Mouse (Mus musculus) embryonic facial prominence, embryonic 10.5 days (tissue): ENCODE data around the gene Ric8b. TPM values are rescaled to one million over a fixed set of nuclear protein-coding genes. Genes with fewer than 3 reads are reported as not detected.
A peak's percentile ranks its signal among the peaks of the same experiment; 100 is the strongest.

ENCODE experiments used
- DNase-seq: peaks from one replicate; pipeline ENCODE4 v3.0.0-alpha.2; 2017; ENCODE audit warnings: low spot score
- H3K27ac ChIP-seq: fragments of 300-500 bp; sonication (generic); replicated peaks from 2 replicates; pipeline ENCODE4 v1.5.1; 2016; ENCODE audit warnings: mild to moderate bottlenecking
- H3K27me3 ChIP-seq: fragments of 300-500 bp; sonication (generic); replicated peaks from 2 replicates; pipeline ENCODE4 v1.6.1; 2016; ENCODE audit warnings: low read depth, mild to moderate bottlenecking; ENCODE audit not compliant: poor library complexity, severe bottlenecking
- H3K36me3 ChIP-seq: fragments of 300-500 bp; sonication (generic); replicated peaks from 2 replicates; pipeline ENCODE4 v1.6.1; 2016; ENCODE audit warnings: mild to moderate bottlenecking, moderate library complexity
- H3K4me1 ChIP-seq: fragments of 300-500 bp; sonication (generic); 2 replicates; pipeline ENCODE4 v1.6.1; 2016
- H3K4me3 ChIP-seq: fragments of 300-500 bp; sonication (generic); 2 replicates; pipeline ENCODE4 v1.5.1; 2016; ENCODE audit warnings: mild to moderate bottlenecking, moderate library complexity
- H3K9me3 ChIP-seq: fragments of 300-500 bp; sonication (generic); 2 replicates; pipeline ENCODE4 v1.6.1; 2016; ENCODE audit warnings: mild to moderate bottlenecking
- WGBS: fragments of 180-500 bp; shearing (Covaris S2); methylation state at CpG from one replicate; pipeline ENCODE4 v1.1.7; 2016; 5-methylcytosine and 5-hydroxymethylcytosine counted together
- polyA plus RNA-seq: library from polyadenylated mRNA; unstranded; fragments of >200 nt; fragmentation: Nextera tagmentation; extraction: Ambion mirVana; gene quantifications from 2 replicates; pipeline ENCODE4 v1.2.1, GENCODE M21; 2016

Ric8b gene
- 26.5 and 27.7 TPM in 2 replicates for polyA plus RNA-seq

DNA sequence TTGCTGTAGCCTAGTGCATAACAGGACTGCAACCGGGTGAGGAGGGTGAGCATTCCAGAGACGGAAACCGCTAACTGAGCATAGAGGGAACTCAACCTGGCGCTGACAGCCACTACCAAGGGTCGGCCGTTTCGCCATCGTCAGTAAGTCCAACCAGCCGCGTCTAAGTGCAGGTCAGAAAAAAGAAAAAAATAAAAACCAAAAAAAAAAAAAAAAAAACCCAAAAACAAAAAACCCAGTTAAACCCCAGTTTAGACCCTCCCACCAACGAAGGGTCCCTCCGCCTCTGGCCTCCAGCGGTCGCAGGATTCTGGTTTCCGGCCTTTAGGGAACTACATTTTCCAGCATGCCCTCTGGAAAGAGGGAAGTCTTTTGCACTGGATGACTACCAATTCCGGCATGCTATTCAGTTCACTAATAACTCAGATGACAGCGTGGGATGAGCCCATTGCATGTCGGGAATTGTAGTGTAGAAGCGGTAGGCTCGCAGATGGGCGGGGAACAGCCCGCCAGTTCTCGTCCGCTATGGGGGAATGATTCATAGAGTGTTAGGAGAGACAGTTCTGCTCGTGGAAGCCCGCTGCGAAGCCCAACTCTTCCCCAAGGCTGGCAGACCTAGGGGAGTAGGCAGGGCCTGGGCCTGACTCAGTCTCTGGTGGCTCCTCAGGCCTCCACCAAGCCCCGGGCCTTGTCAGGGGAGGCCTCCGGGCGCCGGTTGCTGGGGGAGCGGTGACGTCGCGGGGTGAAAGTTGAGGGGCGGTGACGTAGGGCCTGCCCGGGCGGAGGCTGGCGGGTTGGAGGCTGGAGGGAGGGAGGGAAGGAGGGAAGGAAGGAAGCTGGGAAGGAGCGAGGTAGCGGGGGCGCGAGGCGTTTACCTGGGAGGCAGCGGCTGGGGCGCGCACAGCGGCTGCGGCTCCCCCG is at the start of gene Ric8b:
TSS of gene Ric8b (plus strand) at position 807 of the 921 bp plus-strand sequence.
- H3K9me3 ChIP-seq = no peaks in the 10 kb centered on the region
- H3K27me3 ChIP-seq = no peaks in the 10 kb centered on the region
- H3K27ac ChIP-seq = peak within 1 kb of the TSS; percentile 97
- H3K36me3 ChIP-seq = peaks cover 9% of the 10 kb centered on the region; the same call in 1 of the 2 replicates
- peak within 1 kb of the TSS; percentile 87 for H3K4me3 ChIP-seq
- peaks cover 21% of the 10 kb centered on the region for H3K4me1 ChIP-seq
- peak; percentile 97 for DNase-seq
- under 1% methylated on average over 51 of the region's 51 CpGs for WGBS

DNA sequence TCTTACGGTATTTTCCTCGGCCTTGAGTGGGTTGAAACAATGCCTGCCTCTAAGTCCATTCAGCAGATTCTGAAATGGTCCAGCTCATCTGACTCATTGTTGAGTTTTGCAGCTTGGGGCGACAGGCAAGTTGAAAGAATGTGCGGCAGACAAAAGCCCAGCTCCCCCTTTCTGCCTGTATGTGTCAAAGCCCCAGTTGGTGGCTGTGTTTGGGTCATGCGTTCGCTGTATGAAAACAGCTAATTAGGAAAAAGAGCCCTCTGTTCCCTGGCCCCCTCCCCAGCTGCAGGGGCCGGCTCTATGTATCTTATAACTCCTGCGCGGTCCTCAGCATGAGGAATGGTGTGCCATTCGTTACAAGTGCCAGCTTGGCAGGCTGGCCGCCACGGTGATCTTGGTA is 46.1 kb upstream of the Ric8b start:
- H3K9me3 ChIP-seq = no peaks in the 10 kb centered on the region
- peaks cover 15% of the 10 kb centered on the region; the same call in 1 of the 2 replicates for H3K27me3 ChIP-seq
- H3K27ac ChIP-seq = 0 out of 2 replicates have a peak overlapping the region, but pooled peaks have one; percentile 24
- WGBS = 49% methylated on average over 12 of the region's 12 CpGs
- peaks cover 7% of the 10 kb centered on the region; the same call in 1 of the 2 replicates for H3K36me3 ChIP-seq
- H3K4me3 ChIP-seq = no peak overlapping the region
- DNase-seq = no peak
- H3K4me1 ChIP-seq = peaks cover 7% of the 10 kb centered on the region

DNA sequence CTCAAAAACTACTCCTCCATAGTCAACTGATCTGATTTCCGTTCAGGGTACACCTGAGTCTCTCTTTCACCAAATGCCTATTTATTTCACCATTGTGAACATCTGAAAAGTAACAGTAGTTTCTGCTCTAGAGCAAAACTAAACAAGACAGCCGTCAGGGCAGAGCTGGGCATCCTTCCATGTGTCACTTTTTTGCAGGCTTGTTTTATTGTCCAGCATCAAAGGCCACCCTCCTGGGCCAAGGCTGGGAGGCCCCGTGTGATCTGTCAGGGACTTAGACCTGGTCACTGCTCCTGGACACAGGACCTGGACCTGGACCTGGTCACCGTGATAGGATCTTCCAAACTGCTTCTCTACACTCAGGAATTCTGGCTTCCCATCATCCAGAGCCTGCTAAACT is 45.5 kb upstream of the Ric8b start:
- Histone ChIP-seq H3K4me1 (peaks cover 7% of the 10 kb centered on the region), H3K27ac (no peak overlapping the region), H3K9me3 (no peaks in the 10 kb centered on the region), H3K36me3 (peaks cover 7% of the 10 kb centered on the region; the same call in 1 of the 2 replicates), H3K4me3 (no peak overlapping the region), H3K27me3 (peaks cover 15% of the 10 kb centered on the region; the same call in 1 of the 2 replicates)
- no peak for DNase-seq
- 75% methylated on average over 4 of the region's 4 CpGs for WGBS

DNA sequence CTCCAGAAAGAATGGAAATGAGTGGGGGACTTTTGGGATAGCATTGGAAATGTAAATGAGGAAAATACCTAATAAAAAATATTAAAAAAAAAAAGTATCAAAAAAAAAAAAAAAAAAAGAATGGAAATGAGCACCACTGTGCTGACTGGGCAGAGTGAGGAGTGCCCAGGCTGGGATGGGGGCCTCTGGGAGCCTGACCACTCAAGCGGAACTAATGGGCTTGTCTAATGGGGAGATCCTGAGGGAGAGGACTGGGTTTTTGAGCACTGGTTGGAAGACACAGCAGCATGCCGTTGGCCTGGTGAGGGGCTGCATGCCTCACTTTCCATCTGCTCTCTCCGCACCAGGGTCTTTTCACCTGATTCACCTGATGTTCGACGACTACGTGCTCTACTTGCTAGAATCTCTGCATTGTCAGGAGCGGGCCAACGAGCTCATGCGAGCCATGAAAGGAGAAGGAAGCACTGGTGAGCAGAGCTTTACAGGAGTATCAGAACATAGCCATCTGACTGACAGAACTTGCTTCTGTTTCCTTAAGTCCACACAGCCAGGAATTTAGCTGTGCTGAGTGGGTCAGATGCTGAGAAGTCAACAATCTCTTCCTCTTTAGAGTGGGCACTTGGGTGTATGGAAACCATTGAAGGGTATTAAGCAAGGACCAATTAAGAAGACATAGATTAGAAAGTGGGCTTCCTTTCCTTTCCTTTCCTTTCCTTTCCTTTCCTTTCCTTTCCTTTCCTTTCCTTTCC is 37.4 kb upstream of the Ric8b start:
- Histone ChIP-seq H3K9me3 (no peaks in the 10 kb centered on the region), H3K27ac (no peak overlapping the region), H3K27me3 (no peaks in the 10 kb centered on the region), H3K4me3 (no peak overlapping the region), H3K36me3 (no peaks in the 10 kb centered on the region), H3K4me1 (no peaks in the 10 kb centered on the region)
- no peak for DNase-seq
- 62% methylated on average over 9 of the region's 9 CpGs for WGBS

DNA sequence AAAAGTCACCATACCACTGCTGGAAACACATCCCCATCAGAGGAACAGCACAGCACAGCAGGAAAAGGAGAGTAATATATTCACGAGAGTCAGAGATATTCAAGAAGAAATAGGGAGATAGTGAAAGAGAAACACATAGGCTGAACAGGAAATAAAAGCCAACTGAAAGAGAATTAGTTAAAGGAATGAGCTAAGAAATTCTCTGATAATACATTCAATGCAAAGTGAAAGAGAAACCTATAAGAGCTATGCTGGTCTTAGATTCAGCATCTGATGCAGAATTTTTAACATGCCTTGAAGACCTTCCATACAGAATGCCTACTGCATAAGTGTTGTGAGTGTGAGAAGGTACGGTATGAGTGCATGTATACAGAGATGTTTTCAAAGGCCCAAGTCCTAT is 34.9 kb upstream of the Ric8b start:
- Histone ChIP-seq H3K27ac (no peak overlapping the region), H3K9me3 (no peaks in the 10 kb centered on the region), H3K27me3 (no peaks in the 10 kb centered on the region), H3K4me1 (peaks cover 9% of the 10 kb centered on the region; the same call in 1 of the 2 replicates), H3K36me3 (no peaks in the 10 kb centered on the region), H3K4me3 (no peak overlapping the region)
- WGBS = 93% methylated on average over 2 of the region's 2 CpGs
- no peak for DNase-seq

DNA sequence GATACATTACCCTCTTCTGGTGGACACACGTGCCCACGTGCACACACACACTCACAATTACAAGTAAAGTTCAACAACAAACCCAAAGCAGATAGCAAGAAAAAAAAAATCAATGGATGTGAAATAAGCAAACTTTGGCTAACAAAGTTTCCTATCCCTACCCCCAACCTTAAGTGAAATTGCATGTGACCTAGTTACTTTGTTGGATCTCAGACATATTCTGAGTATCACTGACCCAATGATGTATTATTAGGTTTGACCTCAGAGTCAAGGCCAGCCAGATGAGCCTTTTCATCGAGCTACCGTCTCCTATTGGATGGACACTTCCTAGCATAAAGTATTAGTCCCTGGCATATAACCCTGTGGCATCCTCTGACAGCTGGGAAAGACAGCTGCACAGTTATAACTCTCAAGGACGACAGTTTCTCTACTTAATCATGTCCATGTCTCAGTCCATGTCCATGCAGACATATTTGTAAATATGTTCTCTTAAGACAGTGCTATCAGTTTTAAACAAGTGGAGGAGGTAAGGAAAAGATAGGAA is 32.0 kb upstream of the Ric8b start:
- peaks cover 9% of the 10 kb centered on the region; the same call in 1 of the 2 replicates for H3K4me1 ChIP-seq
- no peak overlapping the region for H3K27ac ChIP-seq
- H3K36me3 ChIP-seq = no peaks in the 10 kb centered on the region
- H3K27me3 ChIP-seq = no peaks in the 10 kb centered on the region
- no peak for DNase-seq
- H3K9me3 ChIP-seq = no peaks in the 10 kb centered on the region
- WGBS = 77% methylated on average over 5 of the region's 5 CpGs
- no peak overlapping the region for H3K4me3 ChIP-seq

DNA sequence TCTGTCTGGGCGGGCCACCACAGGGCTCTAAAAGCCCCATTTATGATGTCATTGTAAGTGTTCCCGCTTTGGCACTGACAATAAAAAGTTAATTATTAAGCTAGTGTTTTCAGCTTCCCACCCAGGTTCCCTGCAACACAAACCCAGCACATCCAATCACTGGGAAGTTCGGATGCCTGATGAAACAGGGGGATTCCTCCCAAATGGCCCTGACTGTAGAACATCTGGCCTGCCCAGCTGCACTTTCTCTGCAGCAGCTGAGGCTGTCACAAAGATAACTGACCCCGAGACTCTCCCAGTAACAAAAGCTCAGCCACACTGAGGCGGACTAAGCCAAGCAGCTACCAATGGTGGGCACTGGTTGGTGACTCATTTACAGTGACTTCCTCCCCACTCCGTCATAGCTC is 31.2 kb upstream of the Ric8b start:
- no peaks in the 10 kb centered on the region for H3K36me3 ChIP-seq
- peak; percentile 33 for DNase-seq
- H3K4me1 ChIP-seq = peaks cover 9% of the 10 kb centered on the region; the same call in 1 of the 2 replicates
- no peak overlapping the region for H3K27ac ChIP-seq
- H3K4me3 ChIP-seq = no peak overlapping the region
- H3K9me3 ChIP-seq = no peaks in the 10 kb centered on the region
- WGBS = 43% methylated on average over 6 of the region's 6 CpGs
- H3K27me3 ChIP-seq = no peaks in the 10 kb centered on the region

DNA sequence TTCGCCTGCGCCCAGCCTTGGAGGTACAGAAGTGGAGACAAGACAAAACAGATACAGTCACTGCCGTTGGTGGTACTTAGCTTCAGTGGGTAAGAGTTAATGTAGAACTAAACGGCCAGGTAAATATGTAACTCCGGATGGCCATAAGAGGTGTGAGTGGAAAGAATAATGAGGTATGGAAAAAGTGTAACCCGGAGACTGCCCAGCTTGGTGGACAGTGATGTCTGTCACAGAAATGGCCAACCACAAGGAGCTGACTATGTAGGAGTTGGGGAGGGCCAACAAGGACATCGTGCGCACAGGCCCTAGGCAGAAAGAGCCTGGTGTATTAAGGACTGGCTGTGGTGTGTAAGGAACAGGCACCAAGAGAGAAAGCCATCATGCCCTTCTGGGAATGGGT is 30.6 kb upstream of the Ric8b start:
- DNase-seq = no peak
- peaks cover 9% of the 10 kb centered on the region; the same call in 1 of the 2 replicates for H3K4me1 ChIP-seq
- no peaks in the 10 kb centered on the region for H3K9me3 ChIP-seq
- no peaks in the 10 kb centered on the region for H3K36me3 ChIP-seq
- 92% methylated on average over 8 of the region's 8 CpGs for WGBS
- no peak overlapping the region for H3K27ac ChIP-seq
- no peak overlapping the region for H3K4me3 ChIP-seq
- no peaks in the 10 kb centered on the region for H3K27me3 ChIP-seq

DNA sequence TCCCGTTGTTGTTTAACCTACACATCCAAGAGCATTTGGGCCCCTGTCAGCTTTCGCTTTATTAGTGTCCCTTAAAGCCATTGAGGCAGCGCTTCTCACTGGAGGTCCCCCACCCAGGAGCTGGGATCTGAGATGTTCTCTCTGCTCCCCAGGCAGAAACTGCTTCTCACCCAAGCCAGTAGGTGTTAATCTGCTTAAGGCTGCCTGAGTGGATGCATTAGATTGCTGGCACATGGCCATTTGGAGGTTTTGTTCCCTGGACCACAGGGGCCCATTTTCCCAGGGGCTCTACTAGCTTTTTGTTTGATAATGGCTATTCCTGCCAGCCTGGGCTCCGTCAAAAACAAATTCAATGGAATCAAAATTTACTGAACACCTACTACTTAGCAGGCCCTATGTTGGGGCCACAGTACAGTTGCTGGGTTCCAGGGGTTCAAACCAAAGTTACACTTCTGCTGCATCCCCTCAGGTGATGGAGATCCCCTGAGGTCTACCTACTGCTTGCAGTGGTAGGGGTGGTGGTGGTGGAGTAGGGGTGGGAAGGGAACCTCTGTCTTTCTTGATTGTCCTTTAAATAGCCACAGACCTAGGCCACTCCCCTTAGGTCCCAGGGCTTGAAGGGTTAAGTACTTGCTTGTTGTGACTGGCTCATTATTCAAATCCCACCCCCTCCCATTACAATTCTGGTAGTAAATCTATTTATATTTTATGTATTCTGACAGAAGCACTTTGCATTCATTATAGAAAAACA is 28.1 kb upstream of the Ric8b start:
- Histone ChIP-seq H3K4me3 (no peak overlapping the region), H3K36me3 (no peaks in the 10 kb centered on the region; the same call in 1 of the 2 replicates), H3K27me3 (no peaks in the 10 kb centered on the region), H3K9me3 (no peaks in the 10 kb centered on the region), H3K27ac (no peak overlapping the region), H3K4me1 (peaks cover 9% of the 10 kb centered on the region; the same call in 1 of the 2 replicates)
- WGBS = 59% methylated on average over 4 of the region's 4 CpGs
- no peak for DNase-seq

DNA sequence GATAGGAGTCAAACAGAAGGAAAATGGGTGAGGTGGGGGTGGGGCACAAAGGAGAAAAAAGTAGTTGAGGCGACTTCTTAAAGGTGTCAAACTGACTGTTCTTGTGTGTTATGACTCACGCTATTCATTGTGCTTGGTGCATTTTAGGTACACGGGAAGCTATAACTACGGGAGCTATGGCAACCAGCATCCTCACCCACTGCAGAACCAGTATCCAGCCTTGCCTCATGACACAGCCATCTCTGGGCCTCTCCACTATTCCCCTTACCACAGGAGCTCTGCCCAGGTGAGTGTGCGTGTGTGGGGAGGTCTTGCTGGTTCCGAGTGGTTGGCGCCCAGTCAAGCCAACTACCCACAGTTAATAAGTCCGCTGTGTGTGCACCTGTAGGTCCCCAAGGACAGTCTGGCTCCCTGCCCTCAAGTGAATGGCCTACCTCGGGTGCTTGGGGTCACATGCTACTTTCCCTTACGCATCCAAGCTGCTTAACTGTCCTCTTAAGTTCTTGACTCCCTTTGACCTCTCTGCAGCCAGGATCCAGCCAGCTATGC is 21.5 kb upstream of the Ric8b start:
- Histone ChIP-seq H3K4me3 (no peak overlapping the region), H3K4me1 (peaks cover 24% of the 10 kb centered on the region), H3K9me3 (no peaks in the 10 kb centered on the region), H3K36me3 (no peaks in the 10 kb centered on the region; the same call in 1 of the 2 replicates), H3K27me3 (no peaks in the 10 kb centered on the region), H3K27ac (no peak overlapping the region)
- 92% methylated on average over 10 of the region's 10 CpGs for WGBS
- no peak for DNase-seq
